ENCODE assay signal across 12 mouse cellular contexts in genomic region chr1:160149291-160149906, GRCm38 (mm10). TPM values are rescaled to one million over a fixed set of nuclear protein-coding genes. Genes with fewer than 3 reads are reported as not detected.
A peak's percentile ranks its signal among the peaks of the same experiment; 100 is the strongest.
DNase-seq lines count a peak whose midpoint lies in the region; ATAC-seq and TF ChIP-seq lines count a peak whose summit lies in the region.
"Had no signal": no experiment of that assay in that cellular context is flagged by ENCODE, and none has a peak within 500 bp of the region (broad histone marks: within the 10 kb centered on the region; RNA-seq: fewer than 3 reads in every experiment).

No protein-coding gene starts in this region.

- H3K9me3 ChIP-seq in embryonic facial prominence, embryonic 12.5 days, result no peaks in the 10 kb centered on the region
- H3K9me3 ChIP-seq in hindbrain, embryonic 14.5 days (ENCODE audit: control insufficient read depth, low read length), result no peaks in the 10 kb centered on the region
- no peaks in the 10 kb centered on the region for H3K9me3 ChIP-seq in stomach, postnatal 0 days (ENCODE audit: control insufficient read depth, low read length)

- TF ChIP-seq EP300 in stomach, postnatal 0 days (optimal IDR thresholded peaks at IDR 0.05), result no peak

- H3K4me1 ChIP-seq in embryonic facial prominence, embryonic 12.5 days, result peaks cover 10% of the 10 kb centered on the region; the same call in 1 of the 2 replicates
- H3K4me1 ChIP-seq in hindbrain, embryonic 14.5 days (replicated peaks; ENCODE audit: control insufficient read depth, insufficient read depth, low read length), result no peaks in the 10 kb centered on the region
- no peaks in the 10 kb centered on the region; the same call in 1 of the 2 replicates for H3K4me1 ChIP-seq in stomach, postnatal 0 days (replicated peaks; ENCODE audit: control insufficient read depth, insufficient read depth)

- H3K27ac ChIP-seq in embryonic facial prominence, embryonic 12.5 days, result 0 out of 2 replicates have a peak overlapping the region, but pooled peaks have one; percentile 23
- peak overlapping the region; percentile 8; the same call in 1 of the 2 replicates for H3K27ac ChIP-seq in hindbrain, embryonic 14.5 days
- no peak overlapping the region for H3K27ac ChIP-seq in stomach, postnatal 0 days (replicated peaks)

- H3K4me3 ChIP-seq in embryonic facial prominence, embryonic 12.5 days, result no peak overlapping the region
- H3K4me3 ChIP-seq in hindbrain, embryonic 14.5 days (replicated peaks; ENCODE audit: low read length), result no peak overlapping the region
- no peak overlapping the region for H3K4me3 ChIP-seq in stomach, postnatal 0 days (ENCODE audit: low read depth, low read length)

- H3K36me3 ChIP-seq in embryonic facial prominence, embryonic 12.5 days, result no peaks in the 10 kb centered on the region
- no peaks in the 10 kb centered on the region for H3K36me3 ChIP-seq in hindbrain, embryonic 14.5 days (replicated peaks; ENCODE audit: control insufficient read depth, insufficient read depth)
- H3K36me3 ChIP-seq in stomach, postnatal 0 days (ENCODE audit: control insufficient read depth, insufficient read depth, low read length), result no peaks in the 10 kb centered on the region

- H3K4me2 ChIP-seq in embryonic facial prominence, embryonic 12.5 days (replicated peaks), result 0 out of 2 replicates have a peak overlapping the region, but pooled peaks have one; percentile 9
- no peak overlapping the region for H3K4me2 ChIP-seq in hindbrain, embryonic 14.5 days (replicated peaks)
- no peak overlapping the region for H3K4me2 ChIP-seq in stomach, postnatal 0 days (replicated peaks; ENCODE audit: low read depth)

- H3K27me3 ChIP-seq in embryonic facial prominence, embryonic 12.5 days, result no peaks in the 10 kb centered on the region
- H3K27me3 ChIP-seq in hindbrain, embryonic 14.5 days (ENCODE audit: control insufficient read depth, insufficient read depth, low read length), result no peaks in the 10 kb centered on the region
- H3K27me3 ChIP-seq in stomach, postnatal 0 days (ENCODE audit: control insufficient read depth, insufficient read depth, low read length), result no peaks in the 10 kb centered on the region

- intact Hi-C loops in left cerebral cortex, postnatal 36 days (cut with DNase I), result no loop called here

- ATAC-seq in embryonic facial prominence, embryonic 12.5 days (ENCODE audit: insufficient number of reproducible peaks, insufficient read depth, low FRiP score, low TSS enrichment), result no peak
- ATAC-seq in hindbrain, embryonic 14.5 days (ENCODE audit: low FRiP score), result peak; percentile 78; the same call in 1 of the 2 replicates
- no peak for ATAC-seq in stomach, postnatal 0 days (ENCODE audit: low FRiP score, low TSS enrichment)
- no peak for ATAC-seq in inflammation-experienced regulatory T-cells, adult 6 months

- 32% methylated on average over 11 of the region's 11 CpGs for WGBS in embryonic facial prominence, embryonic 12.5 days
- 62% methylated on average over 11 of the region's 11 CpGs for WGBS in hindbrain, embryonic 14.5 days
- 52% methylated on average over 11 of the region's 11 CpGs for WGBS in stomach, postnatal 0 days

- H3K9ac ChIP-seq in embryonic facial prominence, embryonic 12.5 days, result no peak overlapping the region
- H3K9ac ChIP-seq in hindbrain, embryonic 14.5 days, result no peak overlapping the region
- H3K9ac ChIP-seq in stomach, postnatal 0 days (ENCODE audit: low read length), result no peak overlapping the region

- peak; percentile 31 for DNase-seq in 3T3-L1 (ENCODE audit: low read depth, low spot score)
- DNase-seq in hindbrain, embryonic 14.5 days (ENCODE audit: low spot score), result no peak
- peak; percentile 21 to 46 for DNase-seq in left cerebral cortex, postnatal 36 days (ENCODE audit: low spot score in 2 of 2)
- no peak for DNase-seq in stomach, postnatal 0 days (ENCODE audit: low spot score)
- DNase-seq in urinary bladder, adult 18-20 months (ENCODE audit: low spot score in 2 of 2), result no peak
- DNase-seq in cerebellum, adult 9-11 months, result no peak
- DNase-seq: adrenal gland, postnatal 25 days; heart, postnatal 14 days had no signal

- TF ChIP-seq CTCF in stomach, postnatal 0 days (IDR thresholded peaks at IDR 0.05; ENCODE audit: low read depth), result no peak

RNA-seq across cellular contexts. Expression of gene Tnn, which starts 4.0 kb away (rescaled TPM):
- polyA plus RNA-seq in embryonic facial prominence, embryonic 12.5 days (2016; fragmentation: Nextera tagmentation; extraction: Ambion mirVana), result 1.3 and 1.7 TPM in 2 replicates
- 0.09 TPM in 1 of 2 replicates, not detected in the other for polyA plus RNA-seq in hindbrain, embryonic 14.5 days (2014; fragmentation: Nextera tagmentation; extraction: Ambion mirVana)
- total RNA-seq in left cerebral cortex, postnatal 36 days (2021), result under 1 TPM; 0.22 to 0.23 TPM
- polyA plus RNA-seq in stomach, postnatal 0 days (2015; fragmentation: Nextera tagmentation; extraction: Ambion mirVana), result 3.7 and 4.0 TPM in 2 replicates
- polyA plus RNA-seq in inflammation-experienced regulatory T-cells, adult 6 months (2017; shearing (Covaris generic)), result under 1 TPM in 1 of 3 experiments, not detected in 2; 0.09 TPM
- total RNA-seq: megakaryocyte progenitor cell, adult 5-6 weeks had no signal
- polyA plus RNA-seq: limb, embryonic 11.5 days had no signal

RNA-seq across cellular contexts. Expression of gene Mrps14, which starts 45.6 kb away (rescaled TPM):
- 232 and 233 TPM in 2 replicates for polyA plus RNA-seq in embryonic facial prominence, embryonic 12.5 days (2016; fragmentation: Nextera tagmentation; extraction: Ambion mirVana)
- 132 and 145 TPM in 2 replicates for polyA plus RNA-seq in hindbrain, embryonic 14.5 days (2014; fragmentation: Nextera tagmentation; extraction: Ambion mirVana)
- 10 to 100 TPM; 63.1 to 71.3 TPM for total RNA-seq in left cerebral cortex, postnatal 36 days (2021)
- polyA plus RNA-seq in stomach, postnatal 0 days (2015; fragmentation: Nextera tagmentation; extraction: Ambion mirVana), result 248 and 259 TPM in 2 replicates
- 100 to 1,000 TPM; 250 to 282 (median 266) TPM for polyA plus RNA-seq in inflammation-experienced regulatory T-cells, adult 6 months (2017; shearing (Covaris generic))

Comparison
In these comparisons a context has a peak if more than half of its experiments do, and no peak if none do; other contexts are left out.
1. DNase-seq: peak in 3T3-L1 (single experiment) and left cerebral cortex, postnatal 36 days (2 of 2); none in hindbrain, embryonic 14.5 days (single experiment), stomach, postnatal 0 days (single experiment), urinary bladder, adult 18-20 months (0 of 2) and cerebellum, adult 9-11 months (single experiment).